Mouse (Mus musculus): ENCODE measurements around the gene Eogt. TPM values are rescaled to one million over a fixed set of nuclear protein-coding genes. Genes with fewer than 3 reads are reported as not detected.

The Eogt gene
- total RNA-seq (2021), result 10 to 100 TPM; 17.1 to 22.5 TPM

- peak; percentile 63 to 70 for DNase-seq
These were observed at the start of gene Eogt for GRCm38 (mm10) chr6:97148383-97149251. Gene Eogt, minus strand, starts transcription at chr6:97149182.

GRCm38 (mm10) chr6:97179367-97179828 lies 30.4 kb upstream of the Eogt start:
- DNase-seq, result no peak

DNA sequence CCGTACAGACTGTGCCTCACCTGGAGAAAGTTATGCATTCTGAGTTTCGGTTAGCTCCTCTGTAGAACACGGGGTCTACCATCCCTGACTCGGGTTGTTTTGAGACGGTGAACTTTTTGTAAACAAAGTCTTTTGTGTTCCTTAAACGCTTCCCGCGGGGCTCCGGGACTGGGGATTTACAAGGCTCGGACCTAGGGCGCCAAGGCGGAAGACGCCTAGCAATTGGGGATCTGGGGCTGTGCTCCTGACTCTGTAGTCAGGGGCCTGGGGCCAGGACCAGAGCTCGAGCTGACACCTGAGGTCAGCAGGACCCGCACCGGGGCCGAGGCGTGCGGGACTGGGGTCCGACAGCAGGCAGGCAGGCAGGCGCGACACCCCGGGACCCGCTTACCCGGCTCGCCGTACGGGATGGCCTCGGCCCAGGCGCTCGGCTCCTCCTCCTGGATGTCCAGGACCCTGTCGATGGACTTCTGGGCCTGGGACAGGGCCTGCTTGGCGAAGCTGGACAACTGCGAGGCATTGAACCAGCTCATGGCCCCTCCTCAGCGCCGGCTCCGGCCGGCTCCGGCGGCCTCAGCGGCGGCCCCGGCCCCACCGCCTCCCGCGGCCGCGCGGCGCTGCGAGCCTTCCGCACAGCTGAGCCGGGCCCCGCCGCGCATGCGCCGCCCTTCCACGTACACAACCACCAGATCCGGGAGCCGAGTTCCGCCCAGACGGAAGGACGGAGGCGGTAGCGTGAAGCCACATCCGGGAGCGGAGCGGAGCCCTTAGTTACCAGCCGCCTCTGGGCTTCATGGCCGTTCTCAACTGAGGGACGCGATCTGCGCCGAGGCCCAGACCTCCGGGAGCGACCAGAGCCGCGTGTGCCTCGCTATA lies 29.7 kb upstream of the Eogt start, which contains the start of gene Tmf1:
Gene Tmf1 (minus strand): TSS at position 632 of the 876 bp plus-strand sequence.
- peak; percentile 95 for DNase-seq

DNA sequence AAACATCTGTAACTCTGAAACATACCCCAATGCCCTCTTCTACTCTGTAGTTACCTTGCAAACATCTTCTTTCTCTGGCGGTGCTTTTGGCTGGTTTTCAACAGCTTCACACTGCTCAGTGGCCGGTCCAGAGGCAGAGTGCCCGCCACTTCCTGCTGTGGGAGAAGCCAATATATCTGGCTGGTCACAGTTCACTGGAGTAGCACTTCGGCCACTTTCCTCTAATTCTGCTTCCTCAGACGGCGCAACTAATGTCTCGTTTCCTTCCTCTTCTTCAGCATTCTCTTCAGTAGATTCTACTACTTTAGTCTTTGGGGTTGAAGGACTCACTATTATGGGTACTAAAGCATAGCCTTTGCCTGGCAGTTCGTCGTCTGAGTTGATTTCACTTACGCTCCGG lies 26.7 kb upstream of the Eogt start:
- DNase-seq, result no peak

DNA sequence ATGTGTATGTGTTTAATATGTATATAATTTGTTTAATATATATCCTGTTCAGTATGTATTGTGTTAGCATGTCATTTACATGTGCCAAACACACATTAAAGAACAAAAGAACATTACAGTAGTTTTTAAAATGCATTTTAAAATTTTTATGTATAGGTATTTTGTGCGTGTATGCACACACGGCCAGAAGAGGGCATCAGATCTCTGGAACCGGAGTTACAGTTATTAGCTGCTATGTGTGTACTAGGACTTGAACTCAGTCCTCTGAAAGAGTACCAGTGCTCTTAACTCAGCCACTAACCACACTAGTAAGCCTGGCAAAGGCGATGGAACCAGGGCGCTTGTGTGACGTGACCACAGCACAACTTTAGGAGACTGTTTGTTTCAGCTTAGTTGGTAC lies 1.2 kb upstream of the Eogt start:
- DNase-seq, result no peak

- no peak for DNase-seq
These were observed 739 bp upstream of the Eogt start for GRCm38 (mm10) chr6:97149721-97150120.

DNA sequence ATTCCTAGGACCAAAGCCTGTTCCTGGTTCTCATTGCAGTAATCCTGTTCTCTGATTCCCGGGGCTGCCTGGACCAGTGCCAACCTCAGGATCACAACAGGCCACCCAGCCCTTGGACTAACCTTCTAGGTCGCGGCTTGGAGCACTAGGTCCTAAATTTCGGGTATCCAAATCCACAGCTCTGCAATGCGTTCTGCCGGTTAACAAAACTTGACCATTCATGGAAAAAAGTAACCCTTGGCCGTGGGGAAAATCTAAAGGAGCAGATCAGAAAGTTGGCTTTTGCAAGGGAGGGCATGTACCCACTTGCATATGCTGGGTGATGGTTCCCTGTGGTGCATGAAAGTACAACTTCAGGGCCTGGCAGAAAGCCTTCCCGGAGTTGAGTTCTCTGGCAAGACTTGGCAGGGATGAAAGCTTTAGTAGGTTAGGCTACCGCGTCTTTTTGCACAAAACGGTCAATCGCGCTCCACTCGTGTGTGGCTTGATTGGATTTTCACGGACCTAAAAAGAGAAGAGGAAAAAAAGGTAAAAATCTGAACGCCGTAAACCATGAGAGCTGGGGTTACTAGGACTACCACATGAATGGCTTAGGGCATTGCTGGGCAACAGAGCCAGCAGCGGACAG lies 1.1 kb downstream of the Eogt start:
- DNase-seq, result peak; percentile 12 to 26

GRCm38 (mm10) chr6:97145156-97145555 lies 3.8 kb downstream of the Eogt start:
- no peak for DNase-seq

DNA sequence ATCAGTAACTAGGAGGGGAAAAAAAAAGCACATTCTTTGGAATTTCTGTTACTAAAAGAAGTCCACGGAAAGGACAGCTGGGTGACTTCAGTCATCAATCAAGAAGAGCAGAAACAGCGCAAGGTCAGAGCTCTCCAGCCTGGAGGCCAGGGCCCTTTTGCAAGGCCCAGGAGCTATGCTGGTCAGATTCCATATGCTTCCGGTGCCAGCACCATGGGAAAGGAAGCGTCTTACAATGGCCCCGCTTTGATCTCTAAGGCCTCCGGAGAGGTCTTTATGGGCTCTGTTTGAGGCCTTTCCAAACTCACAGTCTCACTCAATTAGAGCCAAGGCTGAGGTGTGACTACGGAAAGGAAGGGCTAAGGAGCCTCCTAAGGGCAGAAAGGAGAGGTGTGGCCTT lies 4.6 kb downstream of the Eogt start:
- no peak for DNase-seq

DNA sequence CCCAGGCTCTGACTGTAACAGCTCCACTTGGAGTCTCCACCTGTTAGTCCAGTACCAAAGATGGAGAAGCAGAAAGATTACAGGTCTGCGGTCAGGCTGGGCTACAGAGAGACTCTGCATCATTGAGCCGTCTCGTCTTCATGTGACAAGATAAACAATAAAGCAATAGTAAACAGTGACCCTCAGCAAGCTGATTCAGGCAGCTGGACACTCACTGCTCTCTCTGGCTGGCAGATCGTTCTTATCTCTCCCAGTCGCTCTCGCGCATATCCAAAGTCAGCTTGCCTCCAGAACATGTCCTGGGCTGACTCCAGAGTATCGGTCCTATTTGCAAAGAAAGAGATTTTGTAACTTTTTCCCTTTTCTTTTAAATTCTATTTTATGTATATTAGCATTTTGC lies 6.4 kb downstream of the Eogt start:
- DNase-seq, result no peak

DNA sequence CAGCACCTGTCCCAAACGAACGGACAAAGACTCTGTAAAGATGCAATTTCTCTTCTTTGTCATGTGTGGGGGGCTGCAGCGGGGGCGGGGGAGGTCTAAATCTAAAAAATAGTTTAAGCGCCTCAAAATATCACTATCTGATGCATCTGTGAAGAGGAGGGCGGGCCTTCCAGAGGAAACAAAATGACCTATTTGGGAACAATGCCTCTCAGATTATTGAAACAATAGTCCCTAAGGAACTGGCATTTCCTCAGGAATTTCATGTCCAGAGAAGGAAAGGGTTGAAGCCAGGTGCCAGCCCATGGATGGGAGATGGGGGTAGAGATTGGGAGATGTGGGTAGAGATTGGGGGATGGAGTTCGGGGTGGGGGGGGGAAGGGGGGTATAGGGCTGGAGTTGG lies 7.2 kb downstream of the Eogt start:
- no peak for DNase-seq

- DNase-seq, result no peak
These were observed 16.2 kb downstream of the Eogt start for GRCm38 (mm10) chr6:97132707-97133303.

- no peak for DNase-seq
These were observed 17.2 kb downstream of the Eogt start for GRCm38 (mm10) chr6:97131808-97132207.

GRCm38 (mm10) chr6:97130979-97131378 lies 18.0 kb downstream of the Eogt start:
- no peak for DNase-seq

DNA sequence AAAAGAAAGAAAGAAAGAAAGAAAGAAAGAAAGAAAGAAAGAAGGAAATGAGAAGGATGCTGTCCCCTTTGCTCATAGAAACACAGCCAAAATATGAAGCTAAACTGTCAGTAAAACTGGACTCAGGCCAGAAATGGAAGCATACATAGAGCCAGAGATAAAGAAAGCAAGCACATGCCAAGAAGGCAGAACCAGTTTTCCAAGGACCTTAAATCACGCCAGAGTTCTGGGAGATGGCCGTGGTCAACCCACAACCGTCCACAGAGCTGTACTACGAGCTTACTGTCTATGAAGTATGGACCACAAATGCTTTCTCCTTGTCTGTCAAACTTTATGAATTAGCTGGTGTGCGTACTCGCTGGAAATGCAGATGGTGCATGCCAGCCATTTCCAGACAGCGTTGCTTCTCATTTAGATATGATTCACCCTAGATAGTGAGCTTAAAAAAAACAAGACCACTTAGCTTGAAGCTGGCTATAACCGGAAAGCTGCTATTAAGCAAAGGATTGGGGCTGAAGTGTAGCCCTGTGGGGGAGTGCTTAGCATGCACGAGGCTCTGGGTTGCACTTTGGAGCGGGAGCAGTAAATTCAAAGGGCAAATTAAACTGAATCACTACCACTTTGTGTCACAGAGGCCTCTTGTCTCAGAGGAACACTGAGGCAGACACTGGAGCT lies 24.5 kb downstream of the Eogt start:
- no peak for DNase-seq

GRCm38 (mm10) chr6:97120922-97121321 lies 28.1 kb downstream of the Eogt start:
- DNase-seq, result no peak

- no peak for DNase-seq
These were observed 30.7 kb downstream of the Eogt start for GRCm38 (mm10) chr6:97118327-97118726.

GRCm38 (mm10) chr6:97116896-97117295 lies 32.1 kb downstream of the Eogt start:
- DNase-seq, result no peak

DNA sequence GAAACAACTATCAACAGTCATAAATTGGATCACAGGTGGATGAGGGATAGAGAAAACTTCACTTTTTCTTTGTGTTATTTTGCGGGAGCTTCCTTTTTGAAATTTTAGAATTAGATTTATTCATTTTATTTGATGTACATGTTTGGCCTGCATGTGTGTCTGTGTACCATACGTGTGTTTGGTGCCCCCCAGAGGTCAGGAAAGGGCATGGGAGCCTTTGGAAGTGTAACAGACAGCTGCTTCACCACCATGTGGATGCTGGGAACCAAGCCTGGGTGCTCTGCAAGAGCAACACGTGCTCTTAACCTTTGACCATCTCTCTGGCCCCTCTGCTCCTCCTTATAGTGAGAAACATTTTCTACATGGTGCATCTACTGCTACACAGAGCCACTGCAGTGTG lies 34.2 kb downstream of the Eogt start:
- no peak for DNase-seq

DNA sequence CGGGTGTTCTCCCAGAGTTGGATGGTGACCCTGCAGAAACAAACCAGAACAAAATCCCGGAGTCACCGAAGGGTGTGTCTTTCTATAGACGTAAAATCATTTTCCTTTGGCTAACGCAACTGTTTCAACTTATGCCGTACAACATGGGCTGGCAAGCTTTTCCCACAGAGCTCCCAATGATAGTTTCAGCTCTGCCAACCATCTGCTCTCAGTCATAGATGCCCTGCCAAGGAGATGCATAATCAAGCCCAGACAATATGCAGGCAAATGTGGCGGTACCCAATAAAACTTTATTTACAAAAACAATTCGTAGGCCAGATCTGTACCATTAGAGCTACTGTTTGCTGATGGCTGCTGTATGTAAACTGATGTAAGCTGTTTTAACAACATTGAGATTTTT lies 36.8 kb downstream of the Eogt start:
- DNase-seq, result peak; percentile 50 to 51

DNA sequence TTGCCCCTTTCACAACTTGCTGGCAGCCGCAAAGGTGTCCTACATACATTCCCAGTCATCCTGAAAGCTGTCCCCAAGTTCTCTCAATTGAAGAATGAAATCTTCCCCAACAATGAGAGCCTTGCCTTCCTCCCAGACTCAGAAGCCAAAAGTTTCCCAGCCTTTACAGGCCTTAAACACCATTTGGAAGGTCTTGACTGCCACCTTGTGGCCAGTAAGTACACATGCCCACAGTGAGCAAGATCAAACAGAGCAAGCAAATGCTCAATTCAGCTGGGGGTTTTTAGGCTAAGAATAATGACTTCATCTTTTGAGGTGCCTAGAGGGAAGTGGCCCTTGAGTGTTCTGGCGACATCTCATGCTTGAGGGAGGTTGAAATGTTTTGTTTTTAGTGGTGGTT lies 42.2 kb downstream of the Eogt start:
- DNase-seq, result no peak

DNA sequence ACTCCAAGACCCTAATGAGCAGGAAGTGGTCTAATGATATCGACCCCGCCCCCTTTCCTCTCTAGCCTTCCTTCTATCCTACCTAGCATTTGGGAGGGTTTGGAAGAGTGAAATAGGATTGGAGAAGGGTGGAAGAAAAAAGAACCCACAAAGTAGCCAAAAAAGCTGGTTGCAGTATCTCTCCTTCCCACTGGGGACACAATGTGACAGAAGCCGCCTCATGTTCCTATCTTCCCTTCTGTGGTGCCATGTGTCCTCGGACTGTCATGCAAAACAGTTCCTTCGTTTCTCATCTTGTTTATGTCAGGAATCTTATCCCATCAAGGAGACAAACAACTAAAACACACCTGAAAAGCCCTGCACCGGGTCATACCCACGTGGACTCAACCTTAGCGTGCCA lies 42.9 kb downstream of the Eogt start:
- no peak for DNase-seq

Data from layer of hippocampus, postnatal 36 days (tissue).